Mouse (Mus musculus) cerebellum, adult 2 months (tissue): ENCODE results near the gene Spata2l.

Experiments used
- CTCF ChIP-seq: fragments of 200-500 bp; IDR thresholded peaks from 2 replicates; pipeline ENCODE4 v1.5.1; 2011; ENCODE audit warnings: low read depth, mild to moderate bottlenecking, control low read depth, low read length, moderate library complexity, borderline replicate concordance; ENCODE audit not compliant: insufficient read depth
- POLR2A ChIP-seq: fragments of 200-500 bp; IDR thresholded peaks from 2 replicates; pipeline ENCODE4 v1.6.1; 2011; ENCODE audit warnings: low read length, control low read depth, borderline replicate concordance; ENCODE audit not compliant: insufficient read depth

- TF ChIP-seq POLR2A (no peak), CTCF (no peak)
Observed at GRCm38 (mm10) chr8:123271901-123272300, 35.9 kb upstream of the Spata2l start.
